Mouse (Mus musculus) adrenal gland, postnatal 10 days (tissue): ENCODE measurements at regions not wholly inside any gene's neighbourhood (a gene's known extent, or its start where the extent isn't known, plus 50 kb on each side); places are given as distances from the start of the nearest gene placed in this dataset.

Experiments used
- DNase-seq: peaks from one replicate; pipeline ENCODE4 v3.0.0; 2021; ENCODE audit warnings: mixed read lengths

DNA sequence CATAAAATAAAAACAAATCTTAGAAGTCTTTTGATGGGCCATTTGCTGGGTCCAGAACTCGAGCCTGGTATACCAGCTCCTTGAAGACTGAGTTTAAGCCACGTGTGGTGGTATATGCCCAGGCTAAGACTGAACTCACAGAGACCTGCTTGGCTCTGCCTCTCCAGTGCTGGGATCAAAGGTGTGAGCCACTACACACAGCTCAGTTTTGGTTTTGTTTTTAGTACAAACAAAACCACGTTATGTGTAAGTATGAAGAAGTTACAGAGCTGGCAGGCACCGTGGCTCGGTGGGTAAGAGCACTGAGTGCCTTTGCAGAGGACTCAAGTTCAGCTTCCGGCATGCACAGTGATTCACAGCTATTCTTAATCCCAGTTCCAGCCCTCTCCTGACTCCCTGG is 75.6 kb downstream of the Wdr5 start:
- DNase-seq: no peak

DNA sequence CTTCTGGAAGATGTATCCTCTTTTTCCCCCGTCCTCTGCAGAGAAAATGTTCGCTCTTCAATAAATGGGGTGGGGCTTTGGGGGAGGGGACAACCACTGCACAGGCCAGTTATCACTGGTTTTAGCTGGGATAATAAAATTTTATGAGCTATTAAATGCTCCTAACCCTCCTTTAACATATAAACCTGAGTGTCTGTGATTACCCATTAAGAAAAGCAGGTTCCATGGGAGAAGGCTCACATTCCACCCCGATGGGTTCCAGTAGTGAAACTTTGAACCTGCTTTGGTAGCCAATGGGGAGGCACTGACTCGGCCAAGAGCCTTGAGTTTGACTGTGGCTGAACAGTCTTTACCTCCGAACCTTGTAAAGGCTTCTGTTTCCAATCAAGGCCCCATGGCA is 76.7 kb downstream of the Wdr5 start:
- DNase-seq: no peak

- peak; percentile 85 for DNase-seq
Measured at GRCm38 (mm10) chr2:27593338-27593737, 78.4 kb downstream of the Wdr5 start.

DNA sequence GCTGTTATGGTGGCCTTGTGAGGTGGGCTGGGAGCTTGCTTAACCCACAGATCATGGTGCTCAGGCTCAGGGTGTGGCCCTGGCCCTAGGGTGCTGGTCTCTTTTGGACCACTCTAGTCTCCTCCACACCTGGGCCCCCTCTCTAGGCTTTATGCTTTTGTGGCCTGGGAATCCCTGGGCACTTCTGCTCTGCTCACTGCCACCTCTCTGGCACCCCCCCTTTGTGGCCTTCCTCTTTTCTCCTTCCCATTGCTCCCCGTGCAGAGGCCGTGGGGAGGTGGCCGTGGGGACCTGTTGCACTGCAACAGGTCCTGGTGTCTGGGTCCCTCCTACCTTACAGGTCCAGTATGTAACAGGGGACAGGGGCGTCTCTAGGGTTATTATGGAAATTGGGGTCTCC is 80.3 kb downstream of the Wdr5 start:
- DNase-seq: no peak

DNA sequence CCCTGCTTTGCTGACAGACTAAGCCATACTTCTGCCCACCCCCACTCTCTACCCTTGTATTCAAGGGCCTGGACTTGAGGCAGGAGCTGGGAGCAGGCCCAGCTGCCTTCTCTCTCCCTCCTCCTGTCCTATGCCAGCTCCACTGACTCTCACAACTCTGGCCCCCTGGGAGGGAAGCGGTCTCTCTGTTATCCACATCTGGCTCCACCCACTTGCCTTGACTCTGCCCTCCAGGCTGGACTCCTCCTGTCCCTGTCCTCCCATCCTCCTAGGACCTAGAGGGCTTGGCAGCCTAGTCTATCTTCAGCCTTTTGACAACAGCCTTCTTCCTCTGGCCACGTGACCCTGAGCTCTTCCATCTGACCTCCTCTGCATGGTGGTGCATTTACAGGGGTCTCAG is 80.0 kb upstream of the Rxra start:
- peak; percentile 66 for DNase-seq

- peak; percentile 87 for DNase-seq
Measured at GRCm38 (mm10) chr2:27596966-27597365, 79.3 kb upstream of the Rxra start.

- peak; percentile 71 for DNase-seq
Measured at GRCm38 (mm10) chr2:27597901-27598300, 78.3 kb upstream of the Rxra start.

DNA sequence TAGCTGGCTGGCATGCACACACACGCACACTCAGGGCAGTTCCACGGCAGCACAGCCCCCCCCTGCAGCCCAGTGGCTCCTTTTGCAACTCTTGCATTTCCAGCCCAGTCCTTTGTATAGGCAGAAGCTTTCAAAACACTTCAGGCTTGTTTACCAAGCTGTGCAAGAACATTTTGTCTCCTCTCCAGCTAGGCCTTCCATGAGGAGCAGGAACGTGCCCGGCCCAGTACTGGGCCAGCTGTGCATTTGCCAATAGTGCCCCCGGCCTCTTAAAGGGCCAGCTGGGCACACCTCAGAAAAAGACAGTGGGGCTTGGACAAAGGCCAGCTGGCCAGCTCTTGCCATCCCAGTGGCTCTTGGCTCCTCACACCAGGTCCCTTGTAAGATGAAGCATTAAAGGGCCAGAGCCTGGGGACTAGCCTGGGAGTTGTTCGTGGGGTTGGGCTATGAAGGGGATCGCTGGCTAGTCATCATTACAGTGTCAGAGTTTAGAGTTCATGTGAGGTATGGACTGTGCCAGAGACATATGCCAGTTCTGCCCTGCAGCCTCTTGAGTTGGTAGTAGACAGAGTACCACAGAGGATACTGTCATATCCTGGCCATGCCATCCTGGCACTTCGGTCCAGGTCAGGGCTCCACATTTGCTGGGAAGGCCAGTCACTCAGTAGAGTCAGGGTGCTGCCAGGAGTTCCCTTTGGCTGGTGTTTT is 77.0 kb upstream of the Rxra start:
- peak; percentile 73 for DNase-seq

DNA sequence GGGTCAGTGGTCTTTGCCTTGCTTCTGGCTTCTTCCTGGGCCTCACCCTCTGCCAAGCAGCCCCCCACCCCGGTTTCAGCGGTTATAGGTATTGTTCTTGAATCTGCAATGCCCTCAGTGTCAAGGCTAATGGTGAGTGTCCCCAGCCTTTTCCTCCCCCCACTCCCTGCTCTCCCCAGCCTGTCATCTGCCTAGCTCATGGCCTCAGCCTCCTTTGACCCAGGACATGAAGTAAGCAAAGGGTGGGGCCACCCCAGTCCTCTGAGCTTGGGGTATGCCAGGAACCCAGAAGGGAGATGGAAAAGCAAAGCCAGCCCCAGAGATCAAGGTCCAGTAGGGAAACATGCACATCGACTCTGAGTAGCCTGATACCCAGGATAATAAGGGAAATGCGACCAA is 76.5 kb upstream of the Rxra start:
- DNase-seq: no peak

- DNase-seq: no peak
Measured at GRCm38 (mm10) chr2:27603333-27603732, 72.9 kb upstream of the Rxra start.

GRCm38 (mm10) chr2:27604588-27604987 is 71.7 kb upstream of the Rxra start:
- peak; percentile 37 for DNase-seq

- DNase-seq: no peak
Measured at GRCm38 (mm10) chr2:27606816-27607215, 69.4 kb upstream of the Rxra start.

DNA sequence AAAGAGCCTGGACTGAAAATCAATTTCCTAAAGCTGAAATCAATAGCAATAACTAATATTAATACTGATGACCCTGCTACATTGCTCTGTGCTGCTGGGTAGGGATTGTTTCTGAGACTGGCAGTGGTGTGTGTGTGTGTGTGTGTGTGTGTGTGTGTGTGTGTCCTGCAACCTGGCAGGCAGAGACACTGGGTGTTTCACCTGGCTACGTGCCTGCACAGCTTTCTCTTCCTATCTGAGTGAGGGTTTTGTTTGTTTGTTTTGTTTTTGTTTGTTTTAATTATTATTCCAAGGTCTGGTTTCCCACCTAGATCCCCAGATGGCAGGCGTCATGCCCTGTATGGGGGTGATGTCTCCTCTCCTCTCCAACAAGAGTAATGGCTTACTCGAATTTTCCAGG is 54.5 kb upstream of the Rxra start:
- no peak for DNase-seq

DNA sequence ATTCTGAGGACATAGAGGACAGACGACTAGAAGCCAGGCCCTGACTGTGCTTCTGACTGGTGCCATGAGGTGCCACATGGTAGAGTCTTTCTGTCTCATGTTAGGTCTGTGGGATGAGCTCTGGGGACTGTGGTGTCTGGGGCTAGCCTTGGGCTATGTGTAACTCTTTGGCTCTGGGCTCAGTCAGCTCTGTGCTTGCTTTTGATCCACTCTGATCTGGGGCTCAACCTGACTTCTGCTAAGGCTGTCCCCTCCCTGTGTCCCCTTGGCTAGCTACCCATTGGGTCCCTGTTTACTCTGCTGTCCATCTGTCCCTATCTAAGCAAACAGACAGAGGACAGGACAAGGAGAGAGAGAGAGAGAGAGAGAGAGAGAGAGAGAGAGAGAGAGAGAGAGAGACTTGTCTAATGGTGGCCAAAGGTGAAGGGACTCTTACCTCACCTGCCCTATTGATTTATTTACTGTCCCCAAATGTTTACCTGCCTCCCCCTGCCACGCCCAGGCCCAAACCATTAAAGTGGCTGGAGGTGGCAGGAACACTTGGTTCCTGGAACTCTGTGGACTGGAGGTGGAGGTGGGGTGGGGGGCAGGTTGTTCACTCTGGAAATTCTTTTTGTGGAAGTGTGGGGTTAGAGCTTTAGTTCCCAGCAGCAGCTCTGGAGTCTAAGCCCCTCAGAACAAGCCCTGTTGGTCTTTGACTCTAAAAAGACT is 51.4 kb upstream of the Rxra start:
- DNase-seq: no peak
